Mouse (Mus musculus): ENCODE results near the gene Qrich2.

- TF ChIP-seq CTCF (IDR thresholded peaks at IDR 0.05; ENCODE audit: extremely low read depth, insufficient read depth, low read length) (no peak), POLR2A (IDR thresholded peaks at IDR 0.05; ENCODE audit: extremely low read depth, insufficient read depth, low read length) (no peak)
Measured at GRCm38 (mm10) chr11:116497313-116497712, 31.3 kb upstream of the Qrich2 start.

All from cortical plate, adult 2 months (tissue).